Mouse (Mus musculus) lung, embryonic 14.5 days (tissue): ENCODE results near the gene Mettl15. TPM values are rescaled to one million over a fixed set of nuclear protein-coding genes. Genes with fewer than 3 reads are reported as not detected.
"Not testable (repeated sequence)": the region's sequence is repeated elsewhere in the genome, so short reads cannot be mapped to it uniquely, and the experiment has no call there.

Experiments used
- ATAC-seq: fragments of 200-750 bp; cut with Nextera tagmentation; 2 replicates; pipeline ENCODE4 v1.8.0; 2017; ENCODE audit warnings: mild to moderate bottlenecking, moderate TSS enrichment, moderate library complexity; ENCODE audit not compliant: insufficient read depth
- DNase-seq: peaks from one replicate; pipeline ENCODE4 v3.0.0-alpha.2; 2015
- H3K27ac ChIP-seq: fragments of 300-500 bp; sonication (generic); 2 replicates; pipeline ENCODE4 v1.5.1; 2014; ENCODE audit warnings: low read depth, mild to moderate bottlenecking, moderate library complexity
- H3K27me3 ChIP-seq: fragments of 300-500 bp; sonication (generic); 2 replicates; pipeline ENCODE4 v1.6.1; 2014; ENCODE audit warnings: low read length, control low read depth; ENCODE audit not compliant: insufficient read depth
- H3K36me3 ChIP-seq: fragments of 300-500 bp; sonication (generic); 2 replicates; pipeline ENCODE4 v1.6.1; 2014; ENCODE audit warnings: control low read depth; ENCODE audit not compliant: insufficient read depth
- H3K4me1 ChIP-seq: fragments of 300-500 bp; sonication (generic); 2 replicates; pipeline ENCODE4 v1.6.1; 2014; ENCODE audit warnings: antibody characterized with exemption, control low read depth; ENCODE audit not compliant: insufficient read depth
- H3K4me2 ChIP-seq: fragments of 300-500 bp; sonication (generic); 2 replicates; pipeline ENCODE4 v1.6.1; 2014; ENCODE audit warnings: mild to moderate bottlenecking
- H3K4me3 ChIP-seq: fragments of 300-500 bp; sonication (generic); 2 replicates; pipeline ENCODE4 v1.5.1; 2014; ENCODE audit warnings: low read depth, low read length
- H3K9ac ChIP-seq: fragments of 300-500 bp; sonication (generic); 2 replicates; pipeline ENCODE4 v1.6.1; 2014
- H3K9me3 ChIP-seq: fragments of 300-500 bp; sonication (generic); 2 replicates; pipeline ENCODE4 v1.6.1; 2016; ENCODE audit warnings: low read depth, low read length, control low read depth
- CTCF ChIP-seq: IDR thresholded peaks from 2 replicates; pipeline ENCODE4 v1.5.1; 2016; ENCODE audit warnings: antibody characterized with exemption, low read depth
- WGBS: fragments of 180-500 bp; shearing (Covaris S2); extraction: QIAGEN DNeasy Blood & Tissue Kit; methylation state at CpG from one replicate; pipeline ENCODE4 v1.1.7; 2014; 5-methylcytosine and 5-hydroxymethylcytosine counted together
- polyA plus RNA-seq: library from polyadenylated mRNA; unstranded; fragments of >200 nt; fragmentation: Nextera tagmentation; extraction: Ambion mirVana; gene quantifications from 2 replicates; pipeline ENCODE4 v1.2.1, GENCODE M21; 2014

The Mettl15 gene
- polyA plus RNA-seq, 1 experiment from 2014 or later, result 15.2 TPM

- no peak for TF ChIP-seq CTCF
- DNase-seq (no peak), ATAC-seq (no peak)
- Histone ChIP-seq H3K36me3 (no peaks in the 10 kb centered on the region), H3K27ac (no peak overlapping the region), H3K4me1 (no peaks in the 10 kb centered on the region), H3K9me3 (no peaks in the 10 kb centered on the region), H3K4me2 (no peak overlapping the region), H3K4me3 (no peak overlapping the region), H3K27me3 (no peaks in the 10 kb centered on the region), H3K9ac (no peak overlapping the region)
- WGBS, result 72% methylated on average over 1 of the region's 1 CpGs
Measured at GRCm38 (mm10) chr2:109235741-109236140, 44.8 kb downstream of the Mettl15 start.

- Histone ChIP-seq H3K4me1 (no peaks in the 10 kb centered on the region), H3K9ac (no peak overlapping the region), H3K4me3 (no peak overlapping the region), H3K36me3 (no peaks in the 10 kb centered on the region), H3K4me2 (no peak overlapping the region), H3K9me3 (no peaks in the 10 kb centered on the region), H3K27me3 (no peaks in the 10 kb centered on the region), H3K27ac (no peak overlapping the region)
- TF ChIP-seq CTCF, result no peak
- no peak for DNase-seq
- WGBS, result 84% methylated on average over 4 of the region's 4 CpGs
- ATAC-seq, result no peak
Measured at GRCm38 (mm10) chr2:109233876-109234275, 46.7 kb downstream of the Mettl15 start.

- Histone ChIP-seq H3K4me3 (no peak overlapping the region), H3K27me3 (no peaks in the 10 kb centered on the region), H3K4me1 (no peaks in the 10 kb centered on the region), H3K4me2 (no peak overlapping the region), H3K27ac (no peak overlapping the region), H3K36me3 (no peaks in the 10 kb centered on the region), H3K9me3 (no peaks in the 10 kb centered on the region), H3K9ac (no peak overlapping the region)
- DNase-seq, result no peak
- no peak for ATAC-seq
- no peak for TF ChIP-seq CTCF
Measured at GRCm38 (mm10) chr2:109230443-109230842, 50.1 kb downstream of the Mettl15 start.

- 82% methylated on average over 3 of the region's 3 CpGs for WGBS
- no peak overlapping the region for H3K27ac ChIP-seq
- H3K9ac ChIP-seq, result no peak overlapping the region
- H3K9me3 ChIP-seq, result no peaks in the 10 kb centered on the region
- no peaks in the 10 kb centered on the region for H3K4me1 ChIP-seq
- ATAC-seq (no peak), DNase-seq (no peak)
- H3K36me3 ChIP-seq, result no peaks in the 10 kb centered on the region
- no peak overlapping the region for H3K4me3 ChIP-seq
- no peaks in the 10 kb centered on the region for H3K27me3 ChIP-seq
- H3K4me2 ChIP-seq, result no peak overlapping the region
- TF ChIP-seq CTCF, result no peak
Measured at GRCm38 (mm10) chr2:109227196-109227595, 53.4 kb downstream of the Mettl15 start.

GRCm38 (mm10) chr2:109221470-109221869 lies 59.1 kb downstream of the Mettl15 start:
- no peak for DNase-seq
- no peak for ATAC-seq
- Histone ChIP-seq H3K27me3 (no peaks in the 10 kb centered on the region), H3K9me3 (no peaks in the 10 kb centered on the region), H3K36me3 (no peaks in the 10 kb centered on the region), H3K4me1 (no peaks in the 10 kb centered on the region), H3K27ac (no peak overlapping the region), H3K9ac (no peak overlapping the region), H3K4me2 (no peak overlapping the region), H3K4me3 (no peak overlapping the region)
- no peak for TF ChIP-seq CTCF
- WGBS, result 85% methylated on average over 2 of the region's 2 CpGs

- not testable (repeated sequence) for ATAC-seq, DNase-seq, H3K36me3 ChIP-seq, H3K4me3 ChIP-seq, H3K27me3 ChIP-seq, H3K9ac ChIP-seq, H3K4me1 ChIP-seq, H3K9me3 ChIP-seq, H3K27ac ChIP-seq, H3K4me2 ChIP-seq
- 81% methylated on average over 1 of the region's 2 CpGs for WGBS
Measured at GRCm38 (mm10) chr2:109216678-109217077, 63.9 kb downstream of the Mettl15 start.

GRCm38 (mm10) chr2:109210641-109211040 lies 69.9 kb downstream of the Mettl15 start:
- H3K27ac ChIP-seq, H3K36me3 ChIP-seq, DNase-seq, H3K9me3 ChIP-seq, H3K4me1 ChIP-seq, ATAC-seq, H3K4me2 ChIP-seq, H3K27me3 ChIP-seq, H3K4me3 ChIP-seq, H3K9ac ChIP-seq: not testable (repeated sequence)
- 85% methylated on average over 1 of the region's 1 CpGs for WGBS

- H3K9me3 ChIP-seq, result no peaks in the 10 kb centered on the region
- ATAC-seq, result no peak
- no peak overlapping the region for H3K9ac ChIP-seq
- no peaks in the 10 kb centered on the region for H3K27me3 ChIP-seq
- H3K4me1 ChIP-seq, result no peaks in the 10 kb centered on the region
- no peak overlapping the region for H3K4me3 ChIP-seq
- no peak overlapping the region for H3K4me2 ChIP-seq
- H3K36me3 ChIP-seq, result no peaks in the 10 kb centered on the region
- H3K27ac ChIP-seq, result no peak overlapping the region
- TF ChIP-seq CTCF, result no peak
- WGBS, result 63% methylated on average over 2 of the region's 2 CpGs
- DNase-seq, result no peak
Measured at GRCm38 (mm10) chr2:109208032-109208431, 72.5 kb downstream of the Mettl15 start.
